Mouse (Mus musculus): ENCODE results near the gene Prickle2.

The Prickle2 gene

DNA sequence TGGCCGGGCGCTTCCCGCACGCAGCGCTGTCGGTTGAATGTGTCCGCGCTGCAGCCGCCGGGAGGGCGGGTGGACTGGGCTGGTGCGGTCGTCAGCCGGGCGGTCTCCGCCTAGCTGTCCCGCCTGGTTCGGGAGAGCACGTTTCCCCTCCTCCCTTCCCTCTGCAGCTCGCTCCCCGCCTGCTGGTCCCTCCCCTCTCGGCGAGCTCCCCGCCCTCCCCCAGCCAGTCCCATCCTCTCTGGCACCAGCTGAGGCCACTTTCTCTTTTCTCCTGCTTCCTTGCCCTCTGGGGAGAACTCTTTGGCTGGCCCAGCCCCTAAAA lies at the start of gene Prickle2:
Gene Prickle2 (minus strand): TSS at position 11 of the 322 bp plus-strand sequence.
- peak; percentile 60 to 67 for DNase-seq

DNA sequence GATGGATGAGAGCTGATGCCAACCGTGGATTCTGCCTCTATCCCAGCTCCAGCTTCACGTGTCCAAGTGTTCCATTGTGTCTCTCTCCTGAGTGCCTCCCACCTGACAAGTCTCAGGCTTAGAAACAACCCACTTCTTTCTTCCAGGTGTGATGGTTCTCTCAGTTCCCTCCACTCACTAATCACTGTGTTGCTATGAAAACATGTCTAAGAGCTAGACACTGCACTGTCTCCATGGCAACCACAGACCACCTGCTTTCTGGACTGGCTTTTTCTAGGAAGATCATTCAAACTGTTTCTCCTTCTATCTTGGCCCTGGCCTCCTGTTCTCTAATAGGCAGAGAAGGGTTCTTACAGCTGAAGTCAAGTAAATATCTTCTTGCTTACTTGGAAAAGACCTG lies 46.8 kb upstream of the Prickle2 start:
- no peak for DNase-seq

DNA sequence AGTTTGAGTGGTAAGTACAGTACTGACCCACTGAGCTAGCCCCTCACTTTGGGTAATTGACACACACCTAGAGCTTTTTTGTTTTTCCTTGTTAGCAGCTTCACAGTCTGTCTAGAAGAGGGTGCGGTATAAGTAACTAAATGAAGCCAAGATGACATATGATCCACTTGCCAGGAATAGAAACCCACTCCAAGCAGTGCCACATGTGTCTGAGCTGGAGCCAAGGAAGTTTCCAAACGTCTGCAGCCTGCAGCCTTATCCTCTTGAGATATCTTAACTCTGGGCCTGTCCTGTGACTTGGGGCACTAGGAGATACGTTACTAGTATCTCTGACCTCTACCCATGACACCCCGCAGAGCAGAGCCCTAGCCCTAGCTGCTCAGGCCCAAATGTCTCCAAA lies 43.5 kb upstream of the Prickle2 start:
- DNase-seq: no peak

DNA sequence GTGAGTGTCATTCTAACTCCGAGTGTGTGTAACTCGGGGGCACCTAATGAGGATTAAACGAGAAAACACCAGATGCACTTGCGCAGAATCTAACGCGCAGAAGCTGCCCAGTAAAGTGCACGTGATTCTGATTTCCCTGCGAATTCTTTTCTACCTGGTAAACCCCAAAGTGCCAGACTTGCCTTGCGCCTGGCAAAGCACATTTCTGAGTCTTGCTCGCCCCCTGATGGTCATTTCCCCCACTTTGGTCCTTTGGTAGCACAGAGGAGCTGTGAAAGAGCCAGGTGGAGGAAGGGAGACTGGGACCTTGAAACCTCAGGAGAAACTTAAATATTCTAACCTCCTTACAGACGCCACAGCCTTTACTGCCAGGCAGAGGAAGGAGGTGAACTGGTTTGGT lies 37.6 kb upstream of the Prickle2 start:
- DNase-seq: peak; percentile 41 to 73

DNA sequence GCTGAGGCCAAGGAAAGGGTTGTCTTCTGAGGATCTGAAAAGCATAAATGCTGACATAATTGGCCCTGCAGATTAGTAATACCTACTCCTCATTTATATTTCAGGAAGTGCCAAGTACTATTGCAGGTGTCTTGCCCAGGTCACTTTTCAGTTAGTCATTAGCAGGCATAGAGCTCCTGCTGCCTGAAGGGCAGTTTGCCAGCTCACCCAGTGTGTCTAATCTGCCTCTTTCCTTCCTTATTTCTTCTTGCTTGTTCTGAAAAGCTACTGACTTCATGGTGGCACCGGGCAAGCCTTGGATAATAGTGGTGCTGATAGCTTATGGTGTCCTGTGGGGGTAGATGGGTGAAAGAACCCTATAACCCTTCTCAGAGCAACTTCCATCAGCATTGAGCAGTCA lies 31.2 kb upstream of the Prickle2 start:
- peak; percentile 47 to 48 for DNase-seq

DNA sequence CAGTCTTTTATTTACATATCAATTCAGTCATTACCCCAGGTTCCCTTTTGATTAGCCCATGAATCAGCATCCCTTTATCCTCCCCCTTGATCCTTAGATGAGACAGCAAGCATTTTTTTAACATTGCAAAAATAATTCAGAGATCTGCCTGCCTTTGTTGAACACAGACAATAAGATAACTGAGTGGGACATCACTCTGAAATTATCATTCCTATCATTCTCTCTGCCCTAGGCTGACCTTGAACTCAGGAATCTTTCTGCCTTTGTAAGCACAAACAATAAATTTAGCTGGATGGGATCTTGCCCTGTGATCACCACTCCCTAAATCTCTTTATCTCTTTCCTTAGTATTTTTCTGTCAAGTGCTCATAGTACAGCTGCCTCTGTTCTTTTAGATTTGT lies 27.7 kb upstream of the Prickle2 start:
- no peak for DNase-seq

DNA sequence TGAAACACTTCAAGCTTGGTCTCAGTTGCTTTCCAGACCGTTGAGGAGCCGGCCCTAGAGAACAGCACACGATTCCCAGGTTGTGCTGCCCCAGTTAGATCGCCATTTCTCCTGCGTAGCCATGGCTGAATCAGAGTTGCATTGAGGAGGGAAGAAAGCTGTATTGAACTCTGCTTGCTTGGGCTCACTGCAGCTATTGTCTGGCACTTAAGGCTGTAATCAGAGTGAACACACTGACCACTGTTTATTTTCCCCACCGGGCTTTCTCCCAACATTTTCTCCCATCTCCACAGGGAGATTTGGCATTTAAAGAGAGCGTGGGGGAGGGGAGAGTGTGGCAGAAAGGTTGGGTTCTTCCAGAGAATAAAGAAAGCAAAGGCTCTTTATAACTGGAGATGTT lies 22.6 kb upstream of the Prickle2 start:
- DNase-seq: no peak

DNA sequence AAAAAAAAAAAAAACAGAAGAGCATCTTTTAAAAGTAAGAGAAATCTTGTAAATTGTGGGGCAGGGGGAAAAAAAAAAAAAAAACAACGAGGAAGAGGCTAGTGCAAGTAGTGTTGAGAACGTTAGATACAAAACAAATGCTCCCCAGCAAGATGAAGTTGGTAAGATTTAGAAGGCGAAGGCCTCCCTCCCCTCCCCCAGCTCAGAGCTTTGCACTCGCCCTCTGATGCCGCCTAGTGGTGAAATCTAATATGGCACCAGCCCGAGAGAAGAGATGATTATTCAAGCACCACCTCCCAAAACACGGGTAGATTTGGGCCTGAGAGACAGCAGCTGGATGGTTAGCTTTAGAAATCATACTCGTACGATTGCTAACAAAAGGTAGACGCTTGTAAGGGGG lies 22.1 kb upstream of the Prickle2 start:
- DNase-seq: peak; percentile 44 to 79

DNA sequence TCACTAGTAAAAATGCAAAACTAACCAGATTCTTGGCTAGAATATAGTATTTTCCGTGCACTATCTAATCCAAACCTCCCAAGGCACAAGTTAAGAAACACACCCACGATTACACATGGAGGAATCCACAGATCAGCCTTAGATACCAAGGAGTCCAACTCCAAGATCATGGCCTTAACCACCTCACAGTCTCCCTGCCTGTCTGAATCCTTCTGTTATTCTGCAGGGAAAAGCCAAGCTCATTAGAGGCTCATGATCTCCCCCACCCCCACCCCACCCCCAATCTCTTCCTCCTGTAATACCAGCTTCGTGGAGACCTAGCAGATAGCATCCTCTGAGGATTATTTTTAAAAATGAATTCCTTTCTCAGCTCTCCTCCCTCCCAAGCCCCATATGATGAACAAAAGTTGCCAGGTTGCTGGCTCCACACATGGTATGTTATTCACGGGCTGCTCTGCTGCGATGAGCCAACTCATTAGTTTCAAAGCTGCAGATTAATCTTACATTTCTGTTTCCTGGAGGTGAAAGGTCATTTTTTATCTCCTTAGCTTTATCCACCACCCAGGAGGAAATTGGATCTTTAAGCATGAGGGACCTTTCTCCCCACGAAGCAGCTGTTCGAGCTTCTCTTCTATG lies 21.5 kb upstream of the Prickle2 start:
- no peak for DNase-seq

DNA sequence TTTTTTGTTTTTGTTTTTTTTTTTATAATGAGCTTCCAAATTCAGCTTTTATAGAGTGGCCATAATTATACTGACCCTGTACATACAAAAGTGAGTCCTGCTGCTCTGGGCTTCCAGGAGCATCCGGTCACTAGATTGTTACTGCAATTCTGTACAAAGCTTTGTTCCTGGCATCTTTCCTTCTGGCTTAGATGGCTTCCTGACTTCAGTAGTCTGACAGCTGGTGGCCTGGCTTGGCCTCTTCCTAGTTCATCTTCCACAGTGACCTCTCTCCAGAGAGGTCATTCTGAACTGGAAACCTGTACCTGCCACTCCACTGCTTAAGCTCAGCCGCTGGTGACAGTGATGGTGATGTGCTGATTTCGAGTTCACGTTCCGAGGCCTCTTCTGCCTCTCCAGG lies 20.2 kb upstream of the Prickle2 start:
- DNase-seq: peak; percentile 13 to 32

DNA sequence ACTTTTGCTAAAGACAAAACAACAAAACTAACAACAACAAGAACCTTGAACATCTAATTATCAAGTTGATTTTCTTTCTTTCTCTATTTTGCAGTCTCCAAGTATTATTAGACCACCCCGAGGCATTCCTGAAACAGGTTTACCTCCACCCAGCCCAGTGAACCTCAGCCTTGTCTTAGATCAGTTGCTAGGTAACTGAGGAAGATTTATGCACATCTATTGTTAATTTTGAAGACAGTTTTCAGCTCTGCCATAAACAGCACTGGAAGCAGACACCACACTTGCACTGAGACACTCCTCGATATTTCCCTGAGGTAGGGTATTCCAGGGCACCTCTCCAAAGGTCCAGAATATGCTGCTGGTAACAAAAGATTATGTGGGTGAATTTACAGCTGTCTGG lies 18.4 kb upstream of the Prickle2 start:
- DNase-seq: no peak

DNA sequence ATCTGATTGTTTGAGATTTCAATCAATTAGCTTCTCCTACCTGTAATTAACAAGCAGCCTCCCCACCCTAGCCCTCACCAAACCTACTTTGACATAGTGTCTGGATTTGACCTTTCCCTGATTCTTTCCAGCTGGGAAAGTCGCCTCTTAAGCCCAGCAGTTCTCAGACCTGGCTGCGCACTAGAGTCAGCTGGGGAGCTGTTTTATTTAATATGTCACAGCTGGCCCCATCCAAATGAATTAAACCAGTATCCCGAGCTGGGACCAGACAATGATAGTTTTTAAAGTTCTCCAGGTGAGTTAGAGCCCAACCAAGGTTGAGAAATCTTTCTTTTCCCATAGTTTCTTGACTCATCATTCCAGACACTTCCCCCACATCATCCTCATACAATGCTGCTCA lies 9.9 kb upstream of the Prickle2 start:
- DNase-seq: no peak

DNA sequence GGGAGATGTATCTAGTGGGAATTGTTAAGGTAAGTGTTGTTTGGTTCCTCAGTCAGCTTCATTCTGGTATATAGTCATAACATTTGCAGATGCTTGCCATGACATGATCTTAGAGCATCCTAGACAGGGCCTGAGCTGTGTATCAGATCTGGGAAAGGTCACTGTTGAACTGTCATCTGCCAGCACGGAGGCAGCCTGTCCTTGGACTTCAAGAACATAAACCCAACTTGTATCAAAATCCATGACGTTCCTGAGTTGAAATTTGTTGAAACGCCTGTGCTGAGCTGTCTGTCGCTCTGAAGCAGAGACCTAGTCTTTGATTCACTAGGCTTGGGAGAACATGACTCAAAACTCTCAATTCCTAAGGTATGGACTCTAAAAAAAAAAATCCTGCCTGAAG lies 8.8 kb upstream of the Prickle2 start:
- no peak for DNase-seq

DNA sequence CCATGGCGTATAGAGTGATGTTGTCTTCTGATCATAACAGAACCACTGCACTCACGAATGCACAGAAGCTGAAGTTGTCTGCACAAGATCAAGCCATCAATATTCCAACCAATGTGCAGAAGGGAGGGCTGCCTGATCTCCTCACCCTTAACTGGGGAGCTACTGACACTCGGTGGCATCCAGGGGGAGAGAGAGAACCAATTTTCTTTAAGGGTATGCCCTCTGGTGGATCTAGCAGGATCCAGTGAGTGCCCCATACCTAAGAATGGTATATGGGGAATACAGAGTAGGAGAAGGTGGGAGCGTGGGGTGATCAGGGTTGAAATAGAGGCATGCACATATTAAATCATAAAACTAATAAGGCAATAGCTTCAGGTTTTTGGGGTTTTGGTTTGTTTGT lies 2.2 kb upstream of the Prickle2 start:
- DNase-seq: no peak

DNA sequence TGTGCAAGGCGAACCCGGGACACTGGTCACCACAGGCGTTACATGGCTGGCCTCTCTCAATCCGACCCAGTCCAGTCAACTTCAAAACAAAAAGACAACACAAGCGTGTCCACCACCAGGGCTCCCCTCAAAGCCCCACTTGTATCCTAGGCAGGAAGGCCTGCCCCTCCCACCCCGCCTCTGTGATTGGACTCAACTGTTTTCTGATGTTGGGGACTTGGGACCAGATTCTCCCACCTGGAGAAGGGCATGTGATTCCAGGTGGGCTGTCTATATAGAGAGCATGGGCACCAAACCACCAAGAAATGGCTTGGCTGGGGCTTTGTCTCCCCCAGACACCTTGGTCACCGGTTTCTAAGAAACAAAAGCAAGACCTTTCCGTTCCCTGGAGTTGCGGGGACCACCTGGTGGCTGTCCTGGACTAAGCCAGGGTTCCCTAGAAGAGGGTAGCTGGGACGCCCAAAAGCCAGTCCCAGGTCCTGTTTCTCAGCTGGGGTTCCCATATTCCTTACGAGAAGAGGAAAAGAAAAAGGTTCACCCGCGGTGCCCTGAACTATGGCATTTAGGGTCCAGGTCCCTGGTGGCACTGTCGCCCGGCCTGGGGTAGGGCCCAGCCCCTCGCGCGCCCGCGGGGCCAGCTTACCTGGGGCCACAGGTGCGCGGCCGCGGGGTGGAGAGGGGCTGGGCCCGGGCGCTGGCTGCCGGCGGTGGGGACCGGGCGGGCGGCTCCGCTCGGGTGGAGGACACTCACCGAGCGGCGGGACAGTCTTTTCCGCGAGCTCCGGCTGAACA lies 406 bp downstream of the Prickle2 start:
- no peak for DNase-seq

DNA sequence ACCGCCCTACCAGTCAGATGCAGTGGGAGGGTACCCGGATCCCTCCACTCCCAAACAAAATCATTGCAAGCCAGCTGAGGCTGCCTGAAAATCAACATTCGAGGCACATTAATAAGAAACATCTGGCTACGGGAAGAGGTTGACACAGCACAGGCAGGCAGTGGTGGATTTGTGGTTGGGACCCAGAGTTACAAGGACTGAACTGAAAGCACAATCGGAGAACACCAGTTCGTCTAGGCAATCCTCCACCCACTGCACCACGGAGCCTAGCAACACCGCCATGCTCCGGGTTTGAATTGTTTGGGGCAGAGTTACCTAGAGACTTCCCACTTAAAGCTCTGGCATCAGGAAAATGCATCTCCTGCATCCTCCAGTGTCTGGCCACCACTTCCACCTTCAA lies 1.1 kb downstream of the Prickle2 start:
- DNase-seq: no peak

DNA sequence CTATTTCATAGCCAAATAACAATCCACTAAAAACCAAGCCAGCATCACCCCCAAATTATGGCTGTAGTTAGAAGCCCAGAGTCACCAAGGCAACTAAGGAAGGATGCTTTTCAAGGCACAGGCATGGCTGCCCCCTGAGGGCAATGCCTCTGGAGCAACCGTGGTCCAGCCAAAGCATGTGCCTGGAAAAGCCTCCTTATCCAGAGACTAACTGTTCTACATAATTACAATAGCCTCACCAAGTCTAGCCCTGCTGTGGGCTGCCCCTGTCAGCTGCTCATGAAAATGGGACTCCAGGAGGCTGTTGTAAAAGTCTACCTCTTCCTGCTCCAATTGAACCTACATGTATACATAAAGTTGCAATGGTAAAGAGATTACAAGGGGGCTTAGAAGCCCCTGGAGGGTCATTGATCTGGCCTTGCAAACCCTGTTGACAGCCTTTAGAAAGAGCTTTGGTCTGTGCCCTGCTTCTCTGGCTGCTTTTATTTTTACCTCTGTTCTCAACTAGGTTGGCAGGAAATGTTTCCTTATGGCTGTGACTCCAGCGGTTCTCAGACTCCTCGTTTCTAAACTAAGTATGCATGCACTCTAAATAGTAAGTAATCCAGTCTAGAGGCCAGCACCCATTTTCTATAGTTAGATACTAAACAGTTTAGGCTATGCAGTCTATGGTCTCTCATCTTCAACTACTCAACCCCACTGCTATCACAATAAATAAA lies 6.3 kb downstream of the Prickle2 start:
- DNase-seq: no peak

DNA sequence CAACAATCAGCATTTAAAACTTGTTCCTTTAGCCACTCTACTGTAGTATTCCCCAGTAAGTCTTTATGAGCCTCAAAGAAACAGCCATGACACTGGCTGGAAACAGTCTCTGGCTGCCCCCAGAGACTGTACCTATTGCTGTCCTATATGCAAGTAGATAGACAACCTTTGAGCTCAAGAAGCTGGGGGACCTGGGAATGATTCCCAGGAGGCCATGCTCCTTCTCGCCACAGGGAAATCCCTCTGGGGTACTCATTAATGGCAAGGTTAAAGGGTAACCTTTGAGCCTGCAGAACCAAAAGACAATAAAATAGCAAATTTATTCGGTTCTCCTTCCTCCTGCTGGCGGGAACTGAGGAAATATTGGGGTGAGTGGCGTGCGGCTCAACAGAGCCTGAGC lies 8.1 kb downstream of the Prickle2 start:
- DNase-seq: peak; percentile 28 to 41

DNA sequence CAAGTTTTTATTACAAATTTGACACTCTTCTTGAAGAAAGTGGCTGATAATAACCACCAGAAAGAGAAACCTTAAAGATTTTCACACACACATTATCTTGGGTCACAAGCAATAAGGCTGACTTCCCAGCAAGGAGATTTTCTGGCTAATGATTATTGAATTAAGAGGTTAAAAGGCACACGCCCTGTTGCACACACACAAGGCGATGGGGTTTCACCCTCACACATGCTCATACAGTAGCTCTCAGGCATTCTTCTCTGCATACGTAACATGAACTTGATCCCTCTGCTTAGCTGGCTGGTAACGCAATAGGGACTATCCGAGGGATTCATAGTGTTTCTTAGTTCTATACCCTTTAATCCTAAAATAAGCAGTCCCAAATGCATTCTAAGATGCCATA lies 18.6 kb downstream of the Prickle2 start:
- no peak for DNase-seq

DNA sequence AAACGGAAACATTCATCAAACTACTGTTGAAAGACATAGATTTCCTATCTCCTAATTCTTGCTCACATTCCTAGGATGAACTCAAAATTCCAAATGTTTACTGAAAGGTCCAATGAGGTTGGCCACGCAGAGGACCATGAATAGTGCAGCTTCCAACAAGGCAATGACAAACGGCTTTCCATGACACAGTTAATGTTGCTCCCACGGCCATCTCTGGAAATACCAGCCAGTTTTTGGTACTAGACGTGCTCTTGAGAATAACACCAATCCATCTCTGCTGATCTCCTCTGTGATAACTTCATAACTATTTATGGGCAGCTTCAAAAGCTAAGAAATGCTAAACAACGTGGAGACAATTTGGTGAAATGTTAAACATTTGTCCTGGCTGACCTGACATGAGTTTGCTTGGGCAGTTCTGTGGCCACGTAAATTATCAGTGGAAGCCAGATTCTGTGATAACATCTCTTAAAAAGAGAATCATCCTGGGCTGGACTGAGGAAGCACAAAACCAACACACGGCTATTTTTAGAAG lies 31.5 kb downstream of the Prickle2 start:
- DNase-seq: no peak

DNA sequence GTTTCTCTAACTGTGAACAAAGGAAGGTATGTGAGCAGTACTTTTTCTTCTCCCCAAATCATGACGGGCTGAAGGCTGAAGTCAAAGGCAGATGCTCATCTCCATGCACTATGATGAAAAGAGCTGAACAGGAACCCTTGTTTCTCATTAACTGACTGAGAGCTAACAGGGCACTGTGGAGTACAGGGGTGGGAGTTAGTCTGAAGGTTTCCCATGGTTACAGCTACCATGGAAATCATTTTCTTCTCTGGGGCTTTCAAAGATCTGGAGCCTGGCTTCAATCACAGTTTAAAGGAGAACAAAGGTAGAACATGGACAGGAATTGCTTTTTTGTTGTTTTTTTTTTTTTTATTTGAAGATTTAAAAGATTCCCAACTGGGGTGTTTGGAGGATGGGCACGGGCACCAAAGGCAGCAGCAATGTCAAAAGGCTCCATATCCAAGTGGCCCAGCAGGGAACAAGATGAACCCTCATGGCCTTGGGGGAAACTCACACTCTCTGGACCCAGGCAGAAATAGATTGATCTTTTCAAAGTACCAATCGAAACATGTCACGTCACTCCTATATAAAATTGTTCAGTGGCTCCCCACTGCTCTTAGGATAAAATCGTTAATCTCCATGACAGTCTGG lies 35.3 kb downstream of the Prickle2 start:
- DNase-seq: no peak

DNA sequence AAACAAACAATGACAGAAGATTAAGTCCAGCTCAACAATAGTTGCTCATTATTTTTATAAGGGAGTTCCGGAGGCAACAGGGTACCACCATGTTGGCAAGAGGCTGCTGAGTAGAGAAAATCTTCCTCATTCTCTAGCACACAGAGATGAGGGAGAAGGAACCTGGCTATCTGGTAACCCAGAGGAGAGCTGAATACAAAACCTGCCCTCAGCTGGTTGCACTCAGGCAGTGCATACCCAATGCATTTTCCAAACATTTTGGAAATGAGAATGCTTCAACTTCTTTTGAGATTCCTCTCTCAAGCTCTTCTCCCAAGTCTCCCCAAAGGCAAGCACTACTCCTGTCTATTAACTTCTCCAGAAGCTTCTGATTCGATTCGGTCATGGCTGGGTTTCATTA lies 36.3 kb downstream of the Prickle2 start:
- no peak for DNase-seq

DNA sequence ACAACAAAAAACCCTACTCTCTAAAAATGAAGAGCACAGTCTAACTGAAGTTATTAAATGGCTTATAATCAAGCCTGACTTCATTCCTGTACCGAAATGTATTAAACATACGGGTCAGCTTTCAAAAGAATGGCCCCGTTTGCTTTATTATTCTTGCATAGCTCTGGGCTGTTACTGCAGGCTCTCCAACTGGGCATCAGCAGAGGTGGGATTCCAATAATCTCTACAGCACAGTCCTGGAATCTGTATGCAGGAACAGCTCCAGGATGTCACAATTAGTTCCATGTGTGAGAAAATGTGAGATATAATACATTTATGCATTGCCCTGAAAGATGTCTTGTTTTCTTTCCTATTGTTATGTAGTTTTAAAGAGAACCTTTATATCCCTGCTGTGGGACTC lies 38.4 kb downstream of the Prickle2 start:
- no peak for DNase-seq

Data from kidney, adult 8-10 months (tissue).